Mouse (Mus musculus) thymus, adult 2 months (tissue): ENCODE data around the gene Prkca.

Source experiments
- CTCF ChIP-seq: fragments of 200-500 bp; IDR thresholded peaks from 2 replicates; pipeline ENCODE4 v1.5.1; 2012; ENCODE audit warnings: mild to moderate bottlenecking, control low read depth, low read length, moderate library complexity, borderline replicate concordance; ENCODE audit not compliant: control insufficient read depth, poor library complexity, insufficient read depth; ENCODE audit errors: extremely low read depth
- POLR2A ChIP-seq: fragments of 200-500 bp; IDR thresholded peaks from 2 replicates; pipeline ENCODE4 v1.6.1; 2012; ENCODE audit warnings: mild to moderate bottlenecking, low read length, control low read depth, moderate library complexity; ENCODE audit not compliant: control insufficient read depth, poor library complexity, insufficient read depth; ENCODE audit errors: extremely low read depth

GRCm38 (mm10) chr11:107913317-107913716, 430.4 kb downstream of the Prkca start:
- TF ChIP-seq CTCF (no peak), POLR2A (no peak)
